Mouse (Mus musculus) hindbrain, embryonic 11.5 days (tissue): ENCODE measurements around the gene Fam89b. TPM values are rescaled to one million over a fixed set of nuclear protein-coding genes. Genes with fewer than 3 reads are reported as not detected.

Experiments used
- ATAC-seq: fragments of 200-750 bp; cut with Nextera tagmentation; 2 replicates; pipeline ENCODE4 v1.8.0; 2017; ENCODE audit warnings: mild to moderate bottlenecking, moderate TSS enrichment, moderate library complexity; ENCODE audit not compliant: low FRiP score
- DNase-seq: peaks from one replicate; pipeline ENCODE4 v3.0.0-alpha.2; 2015; ENCODE audit warnings: low spot score
- H3K27ac ChIP-seq: fragments of 300-500 bp; sonication (generic); 2 replicates; pipeline ENCODE4 v1.5.1; 2014; ENCODE audit warnings: mild to moderate bottlenecking, low read depth, low read length
- H3K27me3 ChIP-seq: fragments of 300-500 bp; sonication (generic); 2 replicates; pipeline ENCODE4 v1.6.1; 2014; ENCODE audit warnings: mild to moderate bottlenecking, low read length, moderate library complexity, mixed read lengths; ENCODE audit not compliant: control insufficient read depth, insufficient read depth
- H3K36me3 ChIP-seq: fragments of 300-500 bp; sonication (generic); 2 replicates; pipeline ENCODE4 v1.6.1; 2014; ENCODE audit warnings: mild to moderate bottlenecking, low read length, moderate library complexity, mixed read lengths; ENCODE audit not compliant: control insufficient read depth, insufficient read depth
- H3K4me1 ChIP-seq: fragments of 300-500 bp; sonication (generic); replicated peaks from 2 replicates; pipeline ENCODE4 v1.6.1; 2014; ENCODE audit warnings: low read length, mixed read lengths; ENCODE audit not compliant: control insufficient read depth, insufficient read depth
- H3K4me2 ChIP-seq: fragments of 300-500 bp; sonication (generic); replicated peaks from 2 replicates; pipeline ENCODE4 v1.6.1; 2014; ENCODE audit warnings: mild to moderate bottlenecking, low read depth, low read length
- H3K4me3 ChIP-seq: fragments of 300-500 bp; sonication (generic); 2 replicates; pipeline ENCODE4 v1.5.1; 2014; ENCODE audit warnings: low read depth, low read length
- H3K9ac ChIP-seq: fragments of 300-500 bp; sonication (generic); 2 replicates; pipeline ENCODE4 v1.6.1; 2014; ENCODE audit warnings: low read depth, low read length
- H3K9me3 ChIP-seq: fragments of 300-500 bp; sonication (generic); 2 replicates; pipeline ENCODE4 v1.6.1; 2016; ENCODE audit warnings: low read length; ENCODE audit not compliant: control insufficient read depth
- WGBS: fragments of 180-500 bp; shearing (Covaris S2); extraction: QIAGEN DNeasy Blood & Tissue Kit; methylation state at CpG from one replicate; pipeline ENCODE4 v1.1.7; 2014; 5-methylcytosine and 5-hydroxymethylcytosine counted together
- polyA plus RNA-seq: library from polyadenylated mRNA; unstranded; fragments of >200 nt; fragmentation: Nextera tagmentation; extraction: Ambion mirVana; gene quantifications from 2 replicates; pipeline ENCODE4 v1.2.1, GENCODE M21; 2014

Gene Fam89b
- polyA plus RNA-seq, 1 experiment from 2014 or later, result 174 TPM

GRCm38 (mm10) chr19:5692086-5692912 is 37.2 kb downstream of the Fam89b start:
- ATAC-seq, result no peak
- WGBS, result 72% methylated on average over 10 of the region's 10 CpGs
- Histone ChIP-seq H3K4me1 (peaks cover 16% of the 10 kb centered on the region; the same call in 1 of the 2 replicates), H3K27me3 (peaks cover 7% of the 10 kb centered on the region; the same call in 1 of the 2 replicates), H3K4me2 (peak overlapping the region; percentile 96), H3K27ac (peak overlapping the region; percentile 19), H3K36me3 (no peaks in the 10 kb centered on the region; the same call in 1 of the 2 replicates), H3K4me3 (peak overlapping the region; percentile 88; the same call in 1 of the 2 replicates), H3K9me3 (no peaks in the 10 kb centered on the region), H3K9ac (peak overlapping the region; percentile 37)
- DNase-seq, result no peak

DNA sequence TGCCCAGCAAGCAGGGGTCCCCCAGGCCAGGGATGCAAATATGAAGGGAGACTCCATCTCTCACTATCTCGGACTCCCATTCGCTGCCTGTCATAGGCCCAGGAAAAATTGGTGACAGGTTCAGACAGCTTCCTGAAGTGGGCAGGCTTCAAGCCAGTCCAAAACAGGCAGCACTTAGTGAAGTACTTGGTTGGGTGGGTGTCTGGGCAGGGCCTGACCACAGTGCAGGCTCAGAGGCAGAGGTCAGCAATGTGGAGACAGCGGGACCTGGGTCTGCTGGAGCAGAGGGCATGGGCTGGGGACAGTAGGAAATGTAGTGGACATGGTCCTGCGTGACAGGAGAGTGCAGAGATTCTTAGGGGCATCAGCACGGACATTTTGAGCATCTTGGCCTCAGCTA is 37.9 kb downstream of the Fam89b start:
- peak overlapping the region; percentile 88 for H3K4me3 ChIP-seq
- H3K27ac ChIP-seq, result no peak overlapping the region
- no peaks in the 10 kb centered on the region for H3K36me3 ChIP-seq
- DNase-seq, result no peak
- ATAC-seq, result no peak
- peak overlapping the region; percentile 31; the same call in 1 of the 2 replicates for H3K9ac ChIP-seq
- H3K4me1 ChIP-seq, result peaks cover 17% of the 10 kb centered on the region; the same call in 1 of the 2 replicates
- peaks cover 7% of the 10 kb centered on the region; the same call in 1 of the 2 replicates for H3K27me3 ChIP-seq
- H3K9me3 ChIP-seq, result no peaks in the 10 kb centered on the region
- WGBS, result 80% methylated on average over 5 of the region's 5 CpGs
- peak overlapping the region; percentile 96 for H3K4me2 ChIP-seq

- H3K9me3 ChIP-seq, result no peaks in the 10 kb centered on the region
- peaks cover 4% of the 10 kb centered on the region; the same call in 1 of the 2 replicates for H3K36me3 ChIP-seq
- peaks cover 17% of the 10 kb centered on the region; the same call in 1 of the 2 replicates for H3K4me1 ChIP-seq
- DNase-seq (no peak), ATAC-seq (no peak)
- H3K9ac ChIP-seq, result peak overlapping the region; percentile 87
- 76% methylated on average over 15 of the region's 15 CpGs for WGBS
- H3K4me2 ChIP-seq, result peak overlapping the region; percentile 96
- H3K27ac ChIP-seq, result no peak overlapping the region
- H3K4me3 ChIP-seq, result peak overlapping the region; percentile 88
- H3K27me3 ChIP-seq, result peaks cover 5% of the 10 kb centered on the region; the same call in 1 of the 2 replicates
Measured at GRCm38 (mm10) chr19:5690343-5690735, 39.1 kb downstream of the Fam89b start.

DNA sequence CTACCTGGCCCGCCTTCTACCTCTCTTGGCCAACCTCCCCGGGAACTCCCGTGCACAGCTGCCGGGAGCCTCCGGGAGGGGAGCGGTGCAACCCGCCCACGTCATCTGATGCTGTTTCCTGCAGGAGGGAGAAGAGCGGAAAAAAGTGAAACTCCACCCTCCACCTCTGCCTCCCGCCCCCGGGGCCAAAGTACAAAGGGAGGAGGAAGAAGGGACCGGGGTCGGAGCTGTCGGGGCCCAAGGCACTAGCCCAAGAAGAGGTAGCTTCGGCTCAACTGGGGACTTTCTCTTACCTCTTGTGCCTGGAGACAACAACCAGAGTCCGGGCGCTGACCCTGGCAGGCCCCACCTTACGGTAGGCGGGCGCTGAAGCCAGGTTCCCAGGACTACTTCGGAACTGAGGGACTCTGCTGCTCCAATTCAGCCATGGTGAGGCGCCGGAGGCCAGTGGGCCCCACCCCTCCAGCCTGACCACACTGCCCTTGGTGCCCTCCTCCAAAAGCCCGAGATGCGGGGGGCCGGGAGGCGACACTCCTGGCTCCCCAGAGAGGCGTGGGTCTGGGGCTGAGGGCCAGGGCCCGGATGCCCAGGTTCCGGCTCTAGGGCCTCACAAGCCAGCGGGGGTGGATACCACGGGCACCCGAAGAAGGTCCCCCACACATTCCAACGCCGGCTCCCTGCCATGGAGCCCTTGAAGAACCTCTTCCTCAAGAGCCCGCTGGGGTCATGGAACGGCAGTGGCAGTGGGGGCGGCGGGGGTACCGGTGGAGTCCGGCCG is 39.7 kb downstream of the Fam89b start:
- no peaks in the 10 kb centered on the region for H3K27me3 ChIP-seq
- peak overlapping the region; percentile 96 for H3K4me2 ChIP-seq
- H3K36me3 ChIP-seq, result peaks cover 10% of the 10 kb centered on the region
- 13% methylated on average over 41 of the region's 42 CpGs for WGBS
- DNase-seq (peak; percentile 77), ATAC-seq (peak; percentile 17; the same call in 1 of the 2 replicates)
- H3K9me3 ChIP-seq, result no peaks in the 10 kb centered on the region
- peaks cover 17% of the 10 kb centered on the region; the same call in 1 of the 2 replicates for H3K4me1 ChIP-seq
- H3K27ac ChIP-seq, result peak overlapping the region; percentile 65
- H3K4me3 ChIP-seq, result peak overlapping the region; percentile 88
- peak overlapping the region; percentile 87 for H3K9ac ChIP-seq

DNA sequence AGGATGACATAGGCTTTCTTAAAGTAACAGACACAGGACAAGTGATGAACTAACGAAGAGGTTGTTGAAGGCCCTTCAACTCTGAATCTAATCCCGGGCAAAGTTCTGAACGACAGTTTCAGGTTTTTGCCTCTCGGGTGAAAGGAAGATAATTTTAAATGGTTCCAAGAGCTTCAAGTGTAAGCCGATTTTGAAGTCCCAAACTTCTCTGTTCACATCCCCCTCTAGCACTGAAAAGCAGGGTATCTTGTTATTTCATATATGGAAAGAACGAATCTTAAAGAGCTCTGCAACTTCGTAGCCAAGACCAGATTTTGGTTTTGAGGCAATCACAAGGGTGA is 40.4 kb downstream of the Fam89b start:
- peaks cover 17% of the 10 kb centered on the region; the same call in 1 of the 2 replicates for H3K4me1 ChIP-seq

GRCm38 (mm10) chr19:5688200-5689087 is 41.0 kb downstream of the Fam89b start, which contains the start of the genes Map3k11 and Pcnx3:
Map3k11 (plus strand) TSS chr19:5688742.
Pcnx3 (minus strand) TSS chr19:5688908.
- no peaks in the 10 kb centered on the region for H3K27me3 ChIP-seq
- H3K4me1 ChIP-seq, result peaks cover 17% of the 10 kb centered on the region; the same call in 1 of the 2 replicates
- H3K36me3 ChIP-seq, result peaks cover 10% of the 10 kb centered on the region
- H3K9ac ChIP-seq, result peak within 1 kb of the TSS; percentile 87
- H3K4me3 ChIP-seq, result peak within 1 kb of the TSS; percentile 88
- H3K9me3 ChIP-seq, result no peaks in the 10 kb centered on the region
- H3K27ac ChIP-seq, result peak within 1 kb of the TSS; percentile 86
- peak within 1 kb of the TSS; percentile 96 for H3K4me2 ChIP-seq
- DNase-seq (peak; percentile 97), ATAC-seq (peak; percentile 90)
- under 1% methylated on average over 67 of the region's 69 CpGs for WGBS

More for the DNA sequence above, 40.4 kb downstream of the Fam89b start:
- under 1% methylated on average over 7 of the region's 7 CpGs for WGBS
- H3K4me3 ChIP-seq, result peak overlapping the region; percentile 88
- ATAC-seq (no peak), DNase-seq (no peak)
- no peaks in the 10 kb centered on the region for H3K27me3 ChIP-seq
- H3K27ac ChIP-seq, result peak overlapping the region; percentile 65
- H3K36me3 ChIP-seq, result peaks cover 10% of the 10 kb centered on the region
- H3K4me2 ChIP-seq, result peak overlapping the region; percentile 96
- peak overlapping the region; percentile 87 for H3K9ac ChIP-seq
- H3K9me3 ChIP-seq, result no peaks in the 10 kb centered on the region

GRCm38 (mm10) chr19:5687738-5688137 is 41.7 kb downstream of the Fam89b start:
- Histone ChIP-seq H3K9ac (peak overlapping the region; percentile 83), H3K36me3 (peaks cover 14% of the 10 kb centered on the region), H3K4me2 (peak overlapping the region; percentile 96), H3K4me3 (peak overlapping the region; percentile 88), H3K4me1 (peaks cover 17% of the 10 kb centered on the region; the same call in 1 of the 2 replicates), H3K27me3 (no peaks in the 10 kb centered on the region), H3K27ac (peak overlapping the region; percentile 86), H3K9me3 (no peaks in the 10 kb centered on the region)
- DNase-seq (no peak), ATAC-seq (no peak)
- 27% methylated on average over 9 of the region's 9 CpGs for WGBS
